Mouse (Mus musculus): Measurements from ENCODE around the gene Pglyrp2.

GRCm38 (mm10) chr17:32364331-32364730, 59.6 kb downstream of the Pglyrp2 start:
- no peak for TF ChIP-seq POLR2A (IDR thresholded peaks at IDR 0.05; ENCODE audit: low read depth, low read length)
- no peak for TF ChIP-seq CTCF (IDR thresholded peaks at IDR 0.05; ENCODE audit: extremely low read depth, insufficient read depth, insufficient read length, insufficient replicate concordance)
